ENCODE assay signal across 9 mouse cellular contexts in genomic region chr1:80338398-80338797, GRCm38 (mm10). TPM values are rescaled to one million over a fixed set of nuclear protein-coding genes. Genes with fewer than 3 reads are reported as not detected.
DNase-seq lines count a peak whose midpoint lies in the region; ATAC-seq lines count a peak whose summit lies in the region.
"Had no signal": no experiment of that assay in that cellular context is flagged by ENCODE, and none has a peak within 500 bp of the region (broad histone marks: within the 10 kb centered on the region; RNA-seq: fewer than 3 reads in every experiment).

No protein-coding gene starts in this region.

- H3K4me3 ChIP-seq in kidney, embryonic 14.5 days (ENCODE audit: low read length), result peak overlapping the region; percentile 92; the same call in 1 of the 2 replicates
- H3K4me3 ChIP-seq in embryonic facial prominence, embryonic 11.5 days (ENCODE audit: low read depth, low read length), result peak overlapping the region; percentile 18; the same call in 1 of the 2 replicates
- H3K4me3 ChIP-seq in hindbrain, embryonic 16.5 days (ENCODE audit: low read length), result peak overlapping the region; percentile 32
- H3K4me3 ChIP-seq in midbrain, embryonic 13.5 days (replicated peaks), result peak overlapping the region; percentile 96

- H3K9me3 ChIP-seq in kidney, embryonic 14.5 days (ENCODE audit: control insufficient read depth, low read length), result no peaks in the 10 kb centered on the region
- no peaks in the 10 kb centered on the region for H3K9me3 ChIP-seq in embryonic facial prominence, embryonic 11.5 days (replicated peaks; ENCODE audit: control insufficient read depth, low read length)
- no peaks in the 10 kb centered on the region for H3K9me3 ChIP-seq in hindbrain, embryonic 16.5 days (ENCODE audit: control insufficient read depth, low read length)
- no peaks in the 10 kb centered on the region for H3K9me3 ChIP-seq in midbrain, embryonic 13.5 days

- WGBS in kidney, embryonic 14.5 days, result 30% methylated on average over 1 of the region's 1 CpGs
- WGBS in embryonic facial prominence, embryonic 11.5 days, result 37% methylated on average over 1 of the region's 1 CpGs
- 39% methylated on average over 1 of the region's 1 CpGs for WGBS in hindbrain, embryonic 16.5 days
- 38% methylated on average over 1 of the region's 1 CpGs for WGBS in midbrain, embryonic 13.5 days

- H3K4me2 ChIP-seq in kidney, embryonic 14.5 days (replicated peaks; ENCODE audit: low read depth, low read length), result peak overlapping the region; percentile 72
- H3K4me2 ChIP-seq in embryonic facial prominence, embryonic 11.5 days (ENCODE audit: low read depth, low read length), result peak overlapping the region; percentile 50
- H3K4me2 ChIP-seq in hindbrain, embryonic 16.5 days (ENCODE audit: low read length), result peak overlapping the region; percentile 96
- peak overlapping the region; percentile 93 for H3K4me2 ChIP-seq in midbrain, embryonic 13.5 days (replicated peaks)

- no peak overlapping the region for H3K27ac ChIP-seq in kidney, embryonic 14.5 days (ENCODE audit: low read depth, low read length)
- H3K27ac ChIP-seq in embryonic facial prominence, embryonic 11.5 days (replicated peaks; ENCODE audit: low read depth, low read length), result no peak overlapping the region
- no peak overlapping the region for H3K27ac ChIP-seq in hindbrain, embryonic 16.5 days (ENCODE audit: low read depth, low read length)
- H3K27ac ChIP-seq in midbrain, embryonic 13.5 days, result no peak overlapping the region

- no peak overlapping the region for H3K9ac ChIP-seq in kidney, embryonic 14.5 days (ENCODE audit: low read depth, low read length)
- no peak overlapping the region for H3K9ac ChIP-seq in embryonic facial prominence, embryonic 11.5 days (replicated peaks; ENCODE audit: low read length)
- H3K9ac ChIP-seq in hindbrain, embryonic 16.5 days (ENCODE audit: low read depth, low read length), result no peak overlapping the region
- peak overlapping the region; percentile 55; the same call in 1 of the 2 replicates for H3K9ac ChIP-seq in midbrain, embryonic 13.5 days (replicated peaks)

- no peaks in the 10 kb centered on the region for H3K36me3 ChIP-seq in kidney, embryonic 14.5 days (ENCODE audit: control insufficient read depth, insufficient read depth, low read length)
- H3K36me3 ChIP-seq in embryonic facial prominence, embryonic 11.5 days (replicated peaks; ENCODE audit: control insufficient read depth, insufficient read depth, low read depth, low read length), result no peaks in the 10 kb centered on the region
- no peaks in the 10 kb centered on the region for H3K36me3 ChIP-seq in hindbrain, embryonic 16.5 days (ENCODE audit: control insufficient read depth, insufficient read depth, low read length)
- H3K36me3 ChIP-seq in midbrain, embryonic 13.5 days, result no peaks in the 10 kb centered on the region

- ATAC-seq in kidney, embryonic 14.5 days (ENCODE audit: low FRiP score, low TSS enrichment), result no peak
- ATAC-seq in embryonic facial prominence, embryonic 11.5 days (replicated peaks; ENCODE audit: insufficient number of reproducible peaks, low FRiP score, low TSS enrichment, low read depth), result no peak
- ATAC-seq in hindbrain, embryonic 16.5 days, result no peak
- ATAC-seq in midbrain, embryonic 13.5 days, result no peak
- no peak for ATAC-seq in monocyte, adult 5-6 weeks (replicated peaks; ENCODE audit: insufficient number of reproducible peaks, low FRiP score, low TSS enrichment, poor library complexity, severe bottlenecking)

- 0 out of 2 replicates have a peak, but pooled peaks cover 3% of the 10 kb centered on the region for H3K4me1 ChIP-seq in kidney, embryonic 14.5 days (ENCODE audit: control insufficient read depth, insufficient read depth, low read length)
- no peaks in the 10 kb centered on the region for H3K4me1 ChIP-seq in embryonic facial prominence, embryonic 11.5 days (ENCODE audit: control insufficient read depth, insufficient read depth, low read length)
- H3K4me1 ChIP-seq in hindbrain, embryonic 16.5 days (ENCODE audit: control insufficient read depth, insufficient read depth, low read depth, low read length), result peaks cover 24% of the 10 kb centered on the region
- peaks cover 38% of the 10 kb centered on the region for H3K4me1 ChIP-seq in midbrain, embryonic 13.5 days (replicated peaks)

- H3K27me3 ChIP-seq in kidney, embryonic 14.5 days (ENCODE audit: control insufficient read depth, insufficient read depth, low read length), result no peaks in the 10 kb centered on the region
- no peaks in the 10 kb centered on the region for H3K27me3 ChIP-seq in embryonic facial prominence, embryonic 11.5 days (ENCODE audit: control insufficient read depth, insufficient read depth, low read length)
- no peaks in the 10 kb centered on the region for H3K27me3 ChIP-seq in hindbrain, embryonic 16.5 days (replicated peaks; ENCODE audit: control insufficient read depth, insufficient read depth, low read length)
- no peaks in the 10 kb centered on the region for H3K27me3 ChIP-seq in midbrain, embryonic 13.5 days

- DNase-seq in kidney, postnatal 25 days, result no peak
- DNase-seq in embryonic facial prominence, embryonic 11.5 days (ENCODE audit: low spot score), result no peak
- no peak for DNase-seq in adipocyte (ENCODE audit: low spot score)
- no peak for DNase-seq in embryo, embryonic 9.5 days (ENCODE audit: extremely low spot score)
- DNase-seq: cerebellum, adult 18-20 months had no signal

RNA-seq across cellular contexts. Expression of gene Cul3, which starts 1.9 kb away (rescaled TPM):
- 64.7 and 75.7 TPM in 2 replicates for polyA plus RNA-seq in kidney, embryonic 14.5 days (2014; fragmentation: Nextera tagmentation; extraction: Ambion mirVana)
- 53.3 and 58.1 TPM in 2 replicates for polyA plus RNA-seq in embryonic facial prominence, embryonic 11.5 days (2014; fragmentation: Nextera tagmentation; extraction: Ambion mirVana)
- polyA plus RNA-seq in hindbrain, embryonic 16.5 days (2015; fragmentation: Nextera tagmentation; extraction: Ambion mirVana), result 23.5 and 29.1 TPM in 2 replicates
- 33.5 and 36.6 TPM in 2 replicates for polyA plus RNA-seq in midbrain, embryonic 13.5 days (2015; fragmentation: Nextera tagmentation; extraction: Ambion mirVana)
- total RNA-seq in monocyte, adult 5-6 weeks (2017), result 303 to 478 TPM (median 420 TPM) in 3 replicates

Comparison
In these comparisons a context has a peak if more than half of its experiments do, and no peak if none do; other contexts are left out.
1. H3K4me3 ChIP-seq: peak in every context shown above with its lines; median percentile 96 in midbrain, embryonic 13.5 days; 92 in kidney, embryonic 14.5 days; 32 in hindbrain, embryonic 16.5 days; 18 in embryonic facial prominence, embryonic 11.5 days.